Mouse (Mus musculus): ENCODE measurements around the gene Srrt. TPM values are rescaled to one million over a fixed set of nuclear protein-coding genes. Genes with fewer than 3 reads are reported as not detected.
"Not testable (repeated sequence)": the region's sequence is repeated elsewhere in the genome, so short reads cannot be mapped to it uniquely, and the experiment has no call there.

The Srrt gene
- polyA plus RNA-seq, 2 experiments, result 50.2 to 93.4 TPM

DNA sequence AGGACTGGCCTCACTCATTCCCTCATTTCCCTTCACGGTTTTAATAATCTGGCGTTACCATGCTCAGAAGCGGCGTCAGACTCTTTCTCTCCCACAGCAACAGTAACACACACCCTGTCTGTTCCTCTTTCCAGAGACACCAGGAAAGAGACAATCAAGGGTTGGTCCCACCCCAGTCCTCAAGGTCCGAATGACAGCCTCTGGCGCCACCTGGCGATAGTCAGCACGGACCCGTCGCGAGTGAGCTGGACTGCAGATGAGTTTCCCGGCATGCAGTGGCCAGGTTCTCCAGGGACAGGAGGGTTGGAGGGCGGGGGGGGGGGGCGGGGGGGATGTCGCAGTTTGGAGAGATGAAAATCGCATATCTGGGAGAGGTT is 20.8 kb downstream of the Srrt start:
- Histone ChIP-seq H3K27me3 (ENCODE audit: control insufficient read depth, insufficient read depth, low read length) (no peaks in the 10 kb centered on the region; the same call in 1 of the 2 replicates), H3K4me3 (ENCODE audit: insufficient read depth in 1 of 2, low read depth in 2 of 2, low read length in 2 of 2) (peak overlapping the region; percentile 45 to 82; a peak in 2 of 4 replicates), H3K9ac (replicated peaks) (no peak overlapping the region; the same call in 1 of the 2 replicates), H3K4me1 (replicated peaks; ENCODE audit: control insufficient read depth in 2 of 2, insufficient read depth in 2 of 2, low read length in 1 of 2) (peaks cover 14 to 27% of the 10 kb centered on the region in 2 experiments), H3K9me3 (ENCODE audit: control insufficient read depth, low read length) (no peaks in the 10 kb centered on the region), H3K4me2 (ENCODE audit: low read depth) (peak overlapping the region; percentile 100), H3K36me3 (replicated peaks; ENCODE audit: control insufficient read depth, insufficient read depth, low read depth) (no peaks in the 10 kb centered on the region), H3K27ac (no peak overlapping the region)
- DNase-seq (ENCODE audit: low read depth in 3 of 3, low spot score in 3 of 3) (peak; percentile 60 to 78 (median 62)), ATAC-seq (ENCODE audit: insufficient read depth) (no peak)
- 0% methylated on average over 16 of the region's 16 CpGs for WGBS (ENCODE audit: insufficient replicate concordance)
- TF ChIP-seq CTCF (IDR thresholded peaks at IDR 0.05; ENCODE audit: low read depth), result peak; percentile 94
- TF ChIP-seq EP300 (IDR thresholded peaks at IDR 0.05; ENCODE audit: low read depth), result no peak

DNA sequence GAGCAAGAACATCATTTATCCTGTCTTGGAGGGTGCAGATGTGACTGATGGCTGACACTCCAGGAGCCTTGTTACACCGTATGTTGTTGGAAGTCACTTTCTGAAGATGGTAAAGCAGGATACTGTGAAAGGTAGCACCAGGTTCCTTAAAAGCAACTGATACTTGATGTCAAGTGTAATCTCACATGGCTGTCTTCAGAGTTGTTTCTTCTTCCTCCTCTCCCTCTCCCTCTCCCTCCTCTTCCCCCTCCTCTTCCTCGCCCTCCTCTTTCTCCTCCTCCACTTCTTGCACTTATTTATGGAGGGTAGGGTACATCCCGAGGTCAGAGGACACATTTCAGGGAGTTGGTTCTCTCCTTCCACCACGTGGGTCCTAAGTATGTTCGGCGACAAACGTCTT is 21.5 kb downstream of the Srrt start:
- 45% methylated on average over 7 of the region's 7 CpGs for WGBS (ENCODE audit: insufficient replicate concordance)
- H3K27me3 ChIP-seq (ENCODE audit: control insufficient read depth, insufficient read depth, low read length), result no peaks in the 10 kb centered on the region; the same call in 1 of the 2 replicates
- ATAC-seq (ENCODE audit: insufficient read depth) (no peak), DNase-seq (ENCODE audit: low read depth in 3 of 3, low spot score in 3 of 3) (no peak)
- no peak overlapping the region for H3K9ac ChIP-seq (replicated peaks)
- H3K4me2 ChIP-seq (ENCODE audit: low read depth), result no peak overlapping the region
- no peak overlapping the region for H3K27ac ChIP-seq
- no peaks in the 10 kb centered on the region for H3K9me3 ChIP-seq (ENCODE audit: control insufficient read depth, low read length)
- H3K36me3 ChIP-seq (replicated peaks; ENCODE audit: control insufficient read depth, insufficient read depth, low read depth), result no peaks in the 10 kb centered on the region
- H3K4me3 ChIP-seq (ENCODE audit: insufficient read depth in 1 of 2, low read depth in 2 of 2, low read length in 2 of 2), result no peak overlapping the region
- peaks cover 13 to 21% of the 10 kb centered on the region in 2 experiments for H3K4me1 ChIP-seq (replicated peaks; ENCODE audit: control insufficient read depth in 2 of 2, insufficient read depth in 2 of 2, low read length in 1 of 2)
- no peak for TF ChIP-seq EP300 (IDR thresholded peaks at IDR 0.05; ENCODE audit: low read depth)
- TF ChIP-seq CTCF (IDR thresholded peaks at IDR 0.05; ENCODE audit: low read depth), result no peak

DNA sequence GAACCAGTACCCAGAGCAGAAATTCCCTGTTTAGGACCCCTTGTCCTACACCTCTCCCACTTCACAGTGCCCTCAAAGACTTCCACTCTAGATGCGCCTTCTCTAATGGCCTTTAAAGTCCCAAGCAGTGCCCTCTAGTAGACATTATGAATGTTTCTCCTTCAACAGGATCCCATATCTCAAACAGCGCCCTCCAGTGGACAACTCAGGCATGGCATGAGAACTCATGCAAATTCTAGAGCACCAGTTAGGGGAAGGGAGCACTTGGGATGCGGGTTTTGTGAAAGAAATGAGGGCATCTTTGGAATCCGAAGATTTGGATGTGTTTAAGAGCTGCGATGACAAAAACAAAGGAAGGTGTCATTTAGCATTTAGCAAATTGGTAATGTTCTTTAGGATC is 22.4 kb downstream of the Srrt start:
- no peaks in the 10 kb centered on the region; the same call in 1 of the 2 replicates for H3K27me3 ChIP-seq (ENCODE audit: control insufficient read depth, insufficient read depth, low read length)
- H3K4me3 ChIP-seq (ENCODE audit: insufficient read depth in 1 of 2, low read depth in 2 of 2, low read length in 2 of 2), result no peak overlapping the region
- no peak overlapping the region for H3K9ac ChIP-seq (replicated peaks)
- ATAC-seq (ENCODE audit: insufficient read depth) (no peak), DNase-seq (ENCODE audit: low read depth in 3 of 3, low spot score in 3 of 3) (peak in 1 of 3 experiments; percentile 56)
- no peaks in the 10 kb centered on the region for H3K36me3 ChIP-seq (replicated peaks; ENCODE audit: control insufficient read depth, insufficient read depth, low read depth)
- no peak for TF ChIP-seq EP300 (IDR thresholded peaks at IDR 0.05; ENCODE audit: low read depth)
- peak; percentile 85 for TF ChIP-seq CTCF (IDR thresholded peaks at IDR 0.05; ENCODE audit: low read depth)
- no peak overlapping the region for H3K4me2 ChIP-seq (ENCODE audit: low read depth)
- peaks cover 8 to 13% of the 10 kb centered on the region in 2 experiments for H3K4me1 ChIP-seq (replicated peaks; ENCODE audit: control insufficient read depth in 2 of 2, insufficient read depth in 2 of 2, low read length in 1 of 2)
- no peaks in the 10 kb centered on the region for H3K9me3 ChIP-seq (ENCODE audit: control insufficient read depth, low read length)
- 44% methylated on average over 5 of the region's 5 CpGs for WGBS (ENCODE audit: insufficient replicate concordance)
- no peak overlapping the region for H3K27ac ChIP-seq

DNA sequence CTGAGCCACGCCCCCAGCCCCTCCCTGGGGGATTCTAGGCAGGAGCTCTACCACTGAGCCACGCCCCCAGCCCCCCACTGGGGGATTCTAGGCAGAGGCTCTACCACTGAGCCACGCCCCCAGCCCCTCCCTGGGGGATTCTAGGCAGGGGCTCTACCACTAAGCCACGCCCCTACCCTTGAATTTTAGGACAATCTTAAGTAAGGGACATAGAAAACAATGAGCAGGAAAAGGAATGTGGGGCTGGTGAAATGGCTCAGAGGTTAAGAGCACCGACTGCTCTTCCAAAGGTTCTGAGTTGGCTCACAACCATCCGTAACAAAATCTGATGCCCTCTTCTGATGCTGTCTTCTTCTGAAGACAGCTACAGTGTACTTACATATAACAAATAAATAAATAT is 23.1 kb downstream of the Srrt start:
- WGBS (ENCODE audit: insufficient replicate concordance), result 73% methylated on average over 5 of the region's 6 CpGs
- H3K9ac ChIP-seq (replicated peaks); H3K9me3 ChIP-seq (ENCODE audit: control insufficient read depth, low read length); H3K36me3 ChIP-seq (replicated peaks; ENCODE audit: control insufficient read depth, insufficient read depth, low read depth); ATAC-seq (ENCODE audit: insufficient read depth); H3K27ac ChIP-seq; DNase-seq (ENCODE audit: low read depth in 3 of 3, low spot score in 3 of 3); H3K4me2 ChIP-seq (ENCODE audit: low read depth); H3K27me3 ChIP-seq (ENCODE audit: control insufficient read depth, insufficient read depth, low read length); H3K4me3 ChIP-seq (ENCODE audit: insufficient read depth in 1 of 2, low read depth in 2 of 2, low read length in 2 of 2): not testable (repeated sequence)
- H3K4me1 ChIP-seq (replicated peaks; ENCODE audit: control insufficient read depth in 2 of 2, insufficient read depth in 2 of 2, low read length in 1 of 2), result peaks cover 6 to 12% of the 10 kb centered on the region in 2 experiments

DNA sequence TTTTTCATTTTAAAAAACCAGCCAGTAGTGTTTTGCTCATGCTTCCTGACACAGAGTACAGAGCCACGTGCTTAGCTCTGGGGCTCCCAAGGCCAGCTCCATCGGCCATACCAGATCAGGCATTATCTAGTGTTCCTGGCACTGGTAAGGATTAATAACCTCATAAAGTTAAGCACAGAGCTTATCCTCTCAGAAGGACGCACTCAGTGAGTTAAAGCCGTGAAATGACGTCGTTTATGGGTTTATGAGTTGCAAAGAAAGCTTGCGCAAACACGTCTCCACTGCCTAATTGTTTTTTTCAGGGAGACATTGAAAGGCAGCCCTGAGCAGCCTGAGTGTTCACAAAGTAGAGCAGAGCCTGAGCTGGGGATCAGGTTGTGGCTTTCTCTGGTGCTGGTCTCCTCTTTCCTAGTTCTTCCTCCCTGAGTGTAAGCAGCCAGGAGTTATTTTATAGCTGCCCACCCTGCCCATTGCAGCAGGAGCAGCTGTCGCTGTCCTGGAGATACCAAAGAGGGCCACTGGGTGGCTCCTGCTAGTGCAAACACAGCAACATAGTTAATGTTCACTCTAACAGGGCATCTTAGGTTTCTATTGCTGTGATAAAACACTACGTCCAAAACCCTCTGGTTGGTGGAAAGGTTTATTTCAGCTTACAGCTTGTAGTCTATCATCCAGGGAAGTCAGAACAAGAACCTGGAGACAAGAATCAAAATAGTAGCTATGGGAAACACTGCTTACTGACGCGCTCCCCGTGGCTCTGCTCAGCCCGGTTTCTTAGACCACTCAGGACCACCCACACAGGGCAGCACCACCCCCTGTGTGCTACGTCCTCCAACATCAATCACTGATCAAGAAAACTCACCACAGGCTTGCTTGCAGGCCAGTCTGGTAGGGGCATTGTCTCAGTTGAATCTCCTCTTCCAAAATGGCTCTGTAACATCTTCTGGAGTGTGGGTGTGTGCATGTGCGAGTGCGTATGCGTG is 29.8 kb downstream of the Srrt start:
- H3K4me3 ChIP-seq (ENCODE audit: insufficient read depth in 1 of 2, low read depth in 2 of 2, low read length in 2 of 2), result no peak overlapping the region
- DNase-seq (ENCODE audit: low read depth in 3 of 3, low spot score in 3 of 3) (no peak), ATAC-seq (ENCODE audit: insufficient read depth) (no peak)
- no peak overlapping the region for H3K4me2 ChIP-seq (ENCODE audit: low read depth)
- no peaks in the 10 kb centered on the region for H3K27me3 ChIP-seq (ENCODE audit: control insufficient read depth, insufficient read depth, low read length)
- H3K4me1 ChIP-seq (replicated peaks; ENCODE audit: control insufficient read depth in 2 of 2, insufficient read depth in 2 of 2, low read length in 1 of 2), result no peaks in the 10 kb centered on the region
- no peaks in the 10 kb centered on the region for H3K36me3 ChIP-seq (replicated peaks; ENCODE audit: control insufficient read depth, insufficient read depth, low read depth)
- no peaks in the 10 kb centered on the region for H3K9me3 ChIP-seq (ENCODE audit: control insufficient read depth, low read length)
- H3K9ac ChIP-seq (replicated peaks), result no peak overlapping the region
- WGBS (ENCODE audit: insufficient replicate concordance), result 50% methylated on average over 18 of the region's 18 CpGs
- TF ChIP-seq CTCF (IDR thresholded peaks at IDR 0.05; ENCODE audit: low read depth) (peak; percentile 54), EP300 (IDR thresholded peaks at IDR 0.05; ENCODE audit: low read depth) (no peak)
- no peak overlapping the region for H3K27ac ChIP-seq
